Mouse (Mus musculus) lung, adult 2 months (tissue): Measurements from ENCODE around the gene Nusap1.

Experiments
- CTCF ChIP-seq: fragments of 200-500 bp; IDR thresholded peaks from 2 replicates; pipeline ENCODE4 v1.5.1; 2011; ENCODE audit warnings: mild to moderate bottlenecking, low read length, control low read depth; ENCODE audit not compliant: insufficient read depth
- POLR2A ChIP-seq: fragments of 200-500 bp; IDR thresholded peaks from 2 replicates; pipeline ENCODE4 v1.6.1; 2011; ENCODE audit warnings: low read depth, mild to moderate bottlenecking, control low read depth, low read length, borderline replicate concordance; ENCODE audit errors: extremely low read depth

DNA sequence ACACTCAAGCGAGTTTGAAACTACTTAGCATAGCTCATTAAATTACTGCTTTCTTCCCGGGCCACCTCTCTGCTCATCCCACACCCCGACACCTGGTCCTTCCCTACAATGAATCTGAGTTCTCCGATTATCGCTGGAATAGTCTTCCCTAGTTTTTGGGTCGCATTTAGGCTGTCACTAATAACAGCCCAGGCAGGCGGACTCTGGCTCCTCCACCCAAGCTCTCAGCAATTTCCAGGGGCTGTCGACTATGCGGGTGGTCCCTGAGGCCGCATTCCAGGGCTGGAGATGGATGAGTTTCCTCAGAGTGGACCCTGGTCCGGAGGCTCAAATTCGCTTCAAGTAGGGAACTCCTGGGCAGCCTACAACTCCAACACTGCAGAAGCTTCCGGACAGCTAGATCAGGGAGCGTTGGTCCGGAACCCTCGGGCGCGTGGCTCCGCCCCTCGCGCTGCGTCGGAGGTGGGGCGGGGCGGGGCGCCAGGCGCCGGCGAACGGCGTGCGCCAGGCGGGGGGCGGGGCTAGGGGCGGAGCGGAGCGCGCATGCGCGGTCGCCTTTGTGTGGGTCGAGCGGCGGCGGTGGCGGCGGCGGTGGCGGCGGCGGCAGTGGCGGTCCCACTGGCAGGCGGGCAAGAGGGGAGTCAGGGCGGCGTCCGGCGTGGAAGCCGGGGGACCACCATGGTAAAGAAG, 56.6 kb downstream of the Nusap1 start, which contains the start of gene Rtf1:
- TF ChIP-seq POLR2A (peak; percentile 83; the same call in 1 of the 2 replicates), CTCF (no peak)
